Mouse (Mus musculus) liver, embryonic 15.5 days (tissue): ENCODE data around the gene Ttll1. TPM values are rescaled to one million over a fixed set of nuclear protein-coding genes. Genes with fewer than 3 reads are reported as not detected.
"Not testable (repeated sequence)": the region's sequence is repeated elsewhere in the genome, so short reads cannot be mapped to it uniquely, and the experiment has no call there.

Source experiments
- ATAC-seq: fragments of 200-750 bp; cut with Nextera tagmentation; 2 replicates; pipeline ENCODE4 v1.8.0; 2017; ENCODE audit warnings: moderate number of reproducible peaks, mild to moderate bottlenecking, moderate library complexity; ENCODE audit not compliant: insufficient read depth
- H3K27ac ChIP-seq: fragments of 300-500 bp; sonication (generic); replicated peaks from 2 replicates; pipeline ENCODE4 v1.5.1; 2015; ENCODE audit warnings: mild to moderate bottlenecking, inconsistent platforms
- H3K27me3 ChIP-seq: fragments of 300-500 bp; sonication (generic); 2 replicates; pipeline ENCODE4 v1.6.1; 2015; ENCODE audit warnings: mild to moderate bottlenecking, inconsistent platforms
- H3K36me3 ChIP-seq: fragments of 300-500 bp; sonication (generic); replicated peaks from 2 replicates; pipeline ENCODE4 v1.6.1; 2015; ENCODE audit warnings: moderate library complexity, mild to moderate bottlenecking, inconsistent platforms
- H3K4me1 ChIP-seq: fragments of 300-500 bp; sonication (generic); replicated peaks from 2 replicates; pipeline ENCODE4 v1.6.1; 2015; ENCODE audit warnings: inconsistent platforms
- H3K4me2 ChIP-seq: fragments of 300-500 bp; sonication (generic); 2 replicates; pipeline ENCODE4 v1.6.1; 2015; ENCODE audit warnings: moderate library complexity, mild to moderate bottlenecking, inconsistent platforms
- H3K4me3 ChIP-seq: fragments of 300-500 bp; sonication (generic); replicated peaks from 2 replicates; pipeline ENCODE4 v1.5.1; 2015; ENCODE audit warnings: mild to moderate bottlenecking, inconsistent platforms
- H3K9ac ChIP-seq: fragments of 300-500 bp; sonication (generic); 2 replicates; pipeline ENCODE4 v1.6.1; 2015; ENCODE audit warnings: moderate library complexity, mild to moderate bottlenecking, inconsistent platforms
- H3K9me3 ChIP-seq: fragments of 300-500 bp; sonication (generic); replicated peaks from 2 replicates; pipeline ENCODE4 v1.6.1; 2016; ENCODE audit warnings: inconsistent platforms
- WGBS: fragments of 180-500 bp; shearing (Covaris S2); methylation state at CpG from one replicate; pipeline ENCODE4 v1.1.7; 2015; ENCODE audit warnings: mixed read lengths; ENCODE audit not compliant: insufficient replicate concordance; 5-methylcytosine and 5-hydroxymethylcytosine counted together
- polyA plus RNA-seq: library from polyadenylated mRNA; unstranded; fragments of >200 nt; fragmentation: Nextera tagmentation; extraction: Ambion mirVana; gene quantifications from 2 replicates; pipeline ENCODE4 v1.2.1, GENCODE M21; 2015

Gene Ttll1
- polyA plus RNA-seq, 1 experiment from 2014 or later, result 4.9 TPM

DNA sequence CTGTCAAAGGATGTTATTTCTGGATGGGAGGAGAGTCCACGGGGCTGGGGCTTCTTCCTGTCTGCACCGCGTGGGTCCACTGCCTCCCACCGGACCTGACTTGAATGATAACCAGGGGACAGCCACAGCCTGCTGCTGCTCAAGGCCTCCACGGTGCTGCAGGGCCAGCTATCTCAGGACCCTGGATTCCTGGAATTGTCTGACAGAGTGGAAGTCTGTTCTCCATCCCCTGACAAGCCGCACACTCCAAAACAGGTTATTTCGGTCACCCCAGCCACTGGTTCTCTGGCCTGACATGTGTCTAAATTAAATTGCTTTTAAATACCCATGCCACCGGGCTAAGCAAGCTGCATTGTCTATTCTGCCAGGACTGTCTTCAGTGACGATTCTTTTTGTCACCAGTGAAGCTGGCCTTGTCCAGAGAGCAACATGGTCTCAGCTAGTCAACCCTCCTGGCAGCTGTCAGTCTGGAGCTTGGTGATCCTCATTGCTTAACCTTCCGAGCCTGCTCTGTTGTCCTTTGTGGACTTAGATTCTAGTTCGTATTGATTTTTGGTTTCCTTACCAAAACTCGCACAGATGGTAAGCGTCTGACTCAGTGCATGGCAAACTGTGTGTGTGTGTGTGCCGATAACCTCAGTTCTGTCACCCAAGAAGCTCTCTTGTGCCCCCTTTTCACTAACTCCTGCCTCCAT is 13.1 kb upstream of the Ttll1 start:
- H3K4me2 ChIP-seq, result no peak overlapping the region
- H3K4me1 ChIP-seq, result peaks cover 37% of the 10 kb centered on the region
- H3K9ac ChIP-seq, result no peak overlapping the region
- ATAC-seq, result no peak
- H3K4me3 ChIP-seq, result no peak overlapping the region
- 0 out of 2 replicates have a peak overlapping the region, but pooled peaks have one; percentile 10 for H3K27ac ChIP-seq
- H3K9me3 ChIP-seq, result no peaks in the 10 kb centered on the region
- H3K36me3 ChIP-seq, result no peaks in the 10 kb centered on the region
- H3K27me3 ChIP-seq, result peaks cover 70% of the 10 kb centered on the region
- WGBS, result 39% methylated on average over 14 of the region's 14 CpGs

GRCm38 (mm10) chr15:83523196-83523595 is 12.5 kb upstream of the Ttll1 start:
- H3K27me3 ChIP-seq, result peaks cover 64% of the 10 kb centered on the region
- no peak overlapping the region for H3K4me2 ChIP-seq
- no peaks in the 10 kb centered on the region for H3K9me3 ChIP-seq
- no peak overlapping the region for H3K9ac ChIP-seq
- H3K36me3 ChIP-seq, result no peaks in the 10 kb centered on the region
- ATAC-seq, result no peak
- H3K4me3 ChIP-seq, result no peak overlapping the region
- no peak overlapping the region for H3K27ac ChIP-seq
- H3K4me1 ChIP-seq, result peaks cover 40% of the 10 kb centered on the region
- 34% methylated on average over 7 of the region's 7 CpGs for WGBS

DNA sequence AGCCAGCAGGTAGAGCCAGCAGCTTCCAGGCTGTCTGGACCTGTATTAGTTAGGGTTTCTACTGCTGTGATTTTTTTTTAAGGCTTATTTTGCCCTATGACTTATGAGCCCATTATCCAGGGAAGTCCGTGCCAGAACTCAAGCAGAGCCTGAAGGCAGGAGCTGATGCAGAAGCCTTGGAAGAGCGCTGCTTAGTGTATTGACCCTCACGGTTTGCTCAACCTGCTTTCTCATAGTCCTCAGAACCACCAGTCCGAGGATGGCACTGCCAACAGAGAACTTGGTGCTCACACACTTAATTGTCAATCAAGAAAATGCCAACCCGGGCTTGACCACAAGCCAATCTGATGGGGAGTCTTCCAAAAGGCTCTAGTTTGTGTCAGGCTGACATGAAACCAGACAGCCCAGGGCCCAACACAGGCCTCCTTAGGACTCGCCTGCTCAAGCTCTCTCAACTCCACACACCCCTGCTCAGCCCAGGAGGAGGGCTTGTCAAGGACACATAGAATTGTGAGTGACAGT is 10.2 kb upstream of the Ttll1 start:
- no peak overlapping the region for H3K4me3 ChIP-seq
- H3K4me1 ChIP-seq, result peaks cover 23% of the 10 kb centered on the region
- H3K36me3 ChIP-seq, result no peaks in the 10 kb centered on the region
- H3K27ac ChIP-seq, result no peak overlapping the region
- WGBS, result 64% methylated on average over 6 of the region's 6 CpGs
- H3K9me3 ChIP-seq, result no peaks in the 10 kb centered on the region
- ATAC-seq, result no peak
- no peak overlapping the region for H3K4me2 ChIP-seq
- H3K9ac ChIP-seq, result no peak overlapping the region
- peaks cover 52% of the 10 kb centered on the region for H3K27me3 ChIP-seq

DNA sequence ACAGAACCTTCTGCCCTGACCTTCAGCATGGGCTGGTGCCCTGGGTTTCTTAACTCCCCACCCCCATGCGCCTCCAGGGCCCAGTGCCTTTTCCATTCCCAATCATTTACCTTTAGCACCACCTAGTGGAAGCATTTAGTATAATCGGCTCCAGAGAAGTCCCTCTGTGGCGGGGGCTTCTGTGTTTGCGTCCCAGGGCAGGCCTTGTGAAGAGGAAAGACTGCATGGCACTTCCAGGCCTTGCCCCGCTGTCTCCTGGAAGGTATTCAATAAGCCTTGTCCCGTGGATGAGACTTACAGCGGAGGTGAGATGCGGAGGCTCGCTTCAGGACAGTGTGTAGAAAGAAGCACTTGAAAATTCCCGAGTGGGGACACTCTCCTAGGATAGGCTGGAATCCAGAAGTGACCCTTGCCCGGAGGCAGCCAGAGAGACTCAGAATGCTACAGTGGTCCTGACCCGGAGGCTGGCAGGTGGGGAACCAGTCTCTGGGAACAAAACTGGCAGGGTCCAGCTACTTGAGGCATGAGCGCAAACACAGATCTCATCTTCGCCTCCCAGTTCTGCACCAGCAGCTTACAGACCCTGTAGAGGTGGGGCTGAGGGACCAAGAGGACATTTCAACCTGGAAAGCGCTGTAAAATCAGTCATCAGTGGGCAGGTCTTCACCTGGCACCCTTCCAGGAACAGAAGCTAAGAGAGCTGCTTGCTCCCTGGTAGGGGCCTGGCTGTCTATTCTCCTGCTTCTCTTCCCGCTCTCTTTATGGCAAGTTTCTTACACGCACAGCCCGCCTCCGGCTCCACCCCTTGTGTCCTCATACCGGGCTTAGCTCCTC is 7.7 kb upstream of the Ttll1 start:
- no peak for ATAC-seq
- no peak overlapping the region for H3K9ac ChIP-seq
- H3K27me3 ChIP-seq, result peaks cover 40% of the 10 kb centered on the region
- no peaks in the 10 kb centered on the region for H3K9me3 ChIP-seq
- H3K36me3 ChIP-seq, result no peaks in the 10 kb centered on the region
- H3K4me3 ChIP-seq, result no peak overlapping the region
- no peak overlapping the region for H3K27ac ChIP-seq
- H3K4me1 ChIP-seq, result peaks cover 7% of the 10 kb centered on the region
- WGBS, result 33% methylated on average over 20 of the region's 20 CpGs
- H3K4me2 ChIP-seq, result no peak overlapping the region

GRCm38 (mm10) chr15:83515018-83515417 is 4.3 kb upstream of the Ttll1 start:
- Histone ChIP-seq H3K9ac (no peak overlapping the region), H3K27ac (no peak overlapping the region), H3K4me1 (peaks cover 15% of the 10 kb centered on the region), H3K4me2 (no peak overlapping the region), H3K27me3 (peaks cover 34% of the 10 kb centered on the region), H3K36me3 (no peaks in the 10 kb centered on the region), H3K4me3 (no peak overlapping the region), H3K9me3 (no peaks in the 10 kb centered on the region)
- WGBS, result 45% methylated on average over 5 of the region's 5 CpGs
- no peak for ATAC-seq

GRCm38 (mm10) chr15:83512489-83513281 is 2.0 kb upstream of the Ttll1 start:
- Histone ChIP-seq H3K4me1 (peaks cover 15% of the 10 kb centered on the region), H3K9me3 (no peaks in the 10 kb centered on the region), H3K4me3 (no peak overlapping the region), H3K27ac (no peak overlapping the region), H3K36me3 (no peaks in the 10 kb centered on the region), H3K4me2 (no peak overlapping the region), H3K27me3 (peaks cover 34% of the 10 kb centered on the region), H3K9ac (no peak overlapping the region)
- ATAC-seq, result no peak
- WGBS, result 51% methylated on average over 13 of the region's 13 CpGs

GRCm38 (mm10) chr15:83509950-83510804 is 516 bp downstream of the Ttll1 start:
- Histone ChIP-seq H3K9ac (peak overlapping the region; percentile 59), H3K4me1 (peaks cover 15% of the 10 kb centered on the region), H3K36me3 (no peaks in the 10 kb centered on the region), H3K9me3 (no peaks in the 10 kb centered on the region), H3K4me3 (peak overlapping the region; percentile 62), H3K27me3 (peaks cover 24% of the 10 kb centered on the region), H3K27ac (peak overlapping the region; percentile 64), H3K4me2 (peak overlapping the region; percentile 96)
- ATAC-seq, result peak; percentile 54
- 25% methylated on average over 17 of the region's 17 CpGs for WGBS

- H3K36me3 ChIP-seq, H3K9me3 ChIP-seq, H3K4me3 ChIP-seq, H3K27me3 ChIP-seq, H3K27ac ChIP-seq, ATAC-seq, H3K9ac ChIP-seq, H3K4me2 ChIP-seq, H3K4me1 ChIP-seq: not testable (repeated sequence)
- 55% methylated on average over 6 of the region's 6 CpGs for WGBS
Observed at GRCm38 (mm10) chr15:83501483-83501882, 9.2 kb downstream of the Ttll1 start.

- Histone ChIP-seq H3K4me2 (no peak overlapping the region), H3K9me3 (no peaks in the 10 kb centered on the region), H3K9ac (no peak overlapping the region), H3K27me3 (no peaks in the 10 kb centered on the region), H3K27ac (no peak overlapping the region), H3K36me3 (no peaks in the 10 kb centered on the region), H3K4me3 (no peak overlapping the region), H3K4me1 (peaks cover 9% of the 10 kb centered on the region)
- ATAC-seq, result no peak
- WGBS, result 35% methylated on average over 3 of the region's 3 CpGs
Observed at GRCm38 (mm10) chr15:83500352-83500751, 10.3 kb downstream of the Ttll1 start.

GRCm38 (mm10) chr15:83499211-83499755 is 11.4 kb downstream of the Ttll1 start:
- no peaks in the 10 kb centered on the region for H3K27me3 ChIP-seq
- H3K36me3 ChIP-seq, result no peaks in the 10 kb centered on the region
- no peak overlapping the region for H3K4me2 ChIP-seq
- no peak overlapping the region for H3K4me3 ChIP-seq
- H3K9ac ChIP-seq, result no peak overlapping the region
- 74% methylated on average over 10 of the region's 10 CpGs for WGBS
- no peaks in the 10 kb centered on the region for H3K9me3 ChIP-seq
- H3K27ac ChIP-seq, result no peak overlapping the region
- peaks cover 17% of the 10 kb centered on the region for H3K4me1 ChIP-seq
- no peak for ATAC-seq
